Mouse (Mus musculus): ENCODE results near the gene Sox10. TPM values are rescaled to one million over a fixed set of nuclear protein-coding genes. Genes with fewer than 3 reads are reported as not detected.

Gene Sox10
- polyA plus RNA-seq, 1 experiment from 2014 or later: 2.8 TPM

GRCm38 (mm10) chr15:79202575-79202974 lies 37.5 kb upstream of the Sox10 start:
- Histone ChIP-seq H3K4me2 (replicated peaks; ENCODE audit: low read depth) (no peak overlapping the region), H3K9me3 (ENCODE audit: control insufficient read depth) (no peaks in the 10 kb centered on the region), H3K4me1 (replicated peaks; ENCODE audit: control insufficient read depth, insufficient read depth, low read length) (no peaks in the 10 kb centered on the region), H3K9ac (ENCODE audit: low read depth, low read length) (no peak overlapping the region), H3K27ac (ENCODE audit: low read depth, low read length) (no peak overlapping the region), H3K4me3 (ENCODE audit: low read depth, low read length) (no peak overlapping the region), H3K27me3 (replicated peaks; ENCODE audit: control insufficient read depth, insufficient read depth, low read length) (peaks cover 3% of the 10 kb centered on the region; the same call in 1 of the 2 replicates), H3K36me3 (ENCODE audit: control insufficient read depth, insufficient read depth) (no peaks in the 10 kb centered on the region)
- ATAC-seq: no peak
- no peak for TF ChIP-seq CTCF (IDR thresholded peaks at IDR 0.05; ENCODE audit: low read depth)
- 17% methylated on average over 10 of the region's 10 CpGs for WGBS

- 46% methylated on average over 12 of the region's 13 CpGs for WGBS
- ATAC-seq: no peak
- peaks cover 3% of the 10 kb centered on the region; the same call in 1 of the 2 replicates for H3K27me3 ChIP-seq (replicated peaks; ENCODE audit: control insufficient read depth, insufficient read depth, low read length)
- no peaks in the 10 kb centered on the region for H3K36me3 ChIP-seq (ENCODE audit: control insufficient read depth, insufficient read depth)
- no peak overlapping the region for H3K4me3 ChIP-seq (ENCODE audit: low read depth, low read length)
- no peak overlapping the region for H3K9ac ChIP-seq (ENCODE audit: low read depth, low read length)
- H3K4me2 ChIP-seq (replicated peaks; ENCODE audit: low read depth): no peak overlapping the region
- no peak overlapping the region for H3K27ac ChIP-seq (ENCODE audit: low read depth, low read length)
- TF ChIP-seq CTCF (IDR thresholded peaks at IDR 0.05; ENCODE audit: low read depth): no peak
- no peaks in the 10 kb centered on the region for H3K9me3 ChIP-seq (ENCODE audit: control insufficient read depth)
- no peaks in the 10 kb centered on the region for H3K4me1 ChIP-seq (replicated peaks; ENCODE audit: control insufficient read depth, insufficient read depth, low read length)
These were observed 36.6 kb upstream of the Sox10 start for GRCm38 (mm10) chr15:79201491-79202150.

GRCm38 (mm10) chr15:79199390-79199976 lies 34.4 kb upstream of the Sox10 start:
- Histone ChIP-seq H3K4me1 (replicated peaks; ENCODE audit: control insufficient read depth, insufficient read depth, low read length) (no peaks in the 10 kb centered on the region), H3K27ac (ENCODE audit: low read depth, low read length) (no peak overlapping the region), H3K9ac (ENCODE audit: low read depth, low read length) (no peak overlapping the region), H3K36me3 (ENCODE audit: control insufficient read depth, insufficient read depth) (no peaks in the 10 kb centered on the region), H3K4me2 (replicated peaks; ENCODE audit: low read depth) (no peak overlapping the region), H3K27me3 (replicated peaks; ENCODE audit: control insufficient read depth, insufficient read depth, low read length) (no peaks in the 10 kb centered on the region; the same call in 1 of the 2 replicates), H3K9me3 (ENCODE audit: control insufficient read depth) (no peaks in the 10 kb centered on the region), H3K4me3 (ENCODE audit: low read depth, low read length) (no peak overlapping the region)
- 91% methylated on average over 12 of the region's 12 CpGs for WGBS
- TF ChIP-seq CTCF (IDR thresholded peaks at IDR 0.05; ENCODE audit: low read depth): no peak
- no peak for ATAC-seq

GRCm38 (mm10) chr15:79195492-79195891 lies 30.5 kb upstream of the Sox10 start:
- no peak for TF ChIP-seq CTCF (IDR thresholded peaks at IDR 0.05; ENCODE audit: low read depth)
- H3K36me3 ChIP-seq (ENCODE audit: control insufficient read depth, insufficient read depth): no peaks in the 10 kb centered on the region
- no peak overlapping the region for H3K4me3 ChIP-seq (ENCODE audit: low read depth, low read length)
- no peaks in the 10 kb centered on the region for H3K9me3 ChIP-seq (ENCODE audit: control insufficient read depth)
- no peak overlapping the region for H3K4me2 ChIP-seq (replicated peaks; ENCODE audit: low read depth)
- no peaks in the 10 kb centered on the region for H3K4me1 ChIP-seq (replicated peaks; ENCODE audit: control insufficient read depth, insufficient read depth, low read length)
- no peak for ATAC-seq
- H3K27me3 ChIP-seq (replicated peaks; ENCODE audit: control insufficient read depth, insufficient read depth, low read length): no peaks in the 10 kb centered on the region; the same call in 1 of the 2 replicates
- H3K9ac ChIP-seq (ENCODE audit: low read depth, low read length): no peak overlapping the region
- no peak overlapping the region for H3K27ac ChIP-seq (ENCODE audit: low read depth, low read length)
- 81% methylated on average over 8 of the region's 8 CpGs for WGBS

GRCm38 (mm10) chr15:79194946-79195345 lies 29.9 kb upstream of the Sox10 start:
- 91% methylated on average over 2 of the region's 2 CpGs for WGBS
- Histone ChIP-seq H3K4me1 (replicated peaks; ENCODE audit: control insufficient read depth, insufficient read depth, low read length) (no peaks in the 10 kb centered on the region), H3K4me2 (replicated peaks; ENCODE audit: low read depth) (no peak overlapping the region), H3K4me3 (ENCODE audit: low read depth, low read length) (no peak overlapping the region), H3K9me3 (ENCODE audit: control insufficient read depth) (no peaks in the 10 kb centered on the region), H3K27ac (ENCODE audit: low read depth, low read length) (no peak overlapping the region), H3K27me3 (replicated peaks; ENCODE audit: control insufficient read depth, insufficient read depth, low read length) (no peaks in the 10 kb centered on the region; the same call in 1 of the 2 replicates), H3K36me3 (ENCODE audit: control insufficient read depth, insufficient read depth) (no peaks in the 10 kb centered on the region), H3K9ac (ENCODE audit: low read depth, low read length) (no peak overlapping the region)
- TF ChIP-seq CTCF (IDR thresholded peaks at IDR 0.05; ENCODE audit: low read depth): no peak
- ATAC-seq: no peak

- Histone ChIP-seq H3K4me1 (replicated peaks; ENCODE audit: control insufficient read depth, insufficient read depth, low read length) (no peaks in the 10 kb centered on the region), H3K9me3 (ENCODE audit: control insufficient read depth) (no peaks in the 10 kb centered on the region), H3K4me3 (ENCODE audit: low read depth, low read length) (no peak overlapping the region), H3K4me2 (replicated peaks; ENCODE audit: low read depth) (no peak overlapping the region), H3K27me3 (replicated peaks; ENCODE audit: control insufficient read depth, insufficient read depth, low read length) (no peaks in the 10 kb centered on the region; the same call in 1 of the 2 replicates), H3K27ac (ENCODE audit: low read depth, low read length) (no peak overlapping the region), H3K9ac (ENCODE audit: low read depth, low read length) (no peak overlapping the region), H3K36me3 (ENCODE audit: control insufficient read depth, insufficient read depth) (no peaks in the 10 kb centered on the region)
- 73% methylated on average over 9 of the region's 9 CpGs for WGBS
- TF ChIP-seq CTCF (IDR thresholded peaks at IDR 0.05; ENCODE audit: low read depth): no peak
- no peak for ATAC-seq
These were observed 29.0 kb upstream of the Sox10 start for GRCm38 (mm10) chr15:79194048-79194447.

Measured in intestine, postnatal 0 days (tissue).